Mouse (Mus musculus): ENCODE results near the gene Snai1. TPM values are rescaled to one million over a fixed set of nuclear protein-coding genes. Genes with fewer than 3 reads are reported as not detected.

Snai1 gene
- 14.3 and 16.1 TPM in 2 replicates for polyA plus RNA-seq (2015; fragmentation: Nextera tagmentation; extraction: Ambion mirVana)

DNA sequence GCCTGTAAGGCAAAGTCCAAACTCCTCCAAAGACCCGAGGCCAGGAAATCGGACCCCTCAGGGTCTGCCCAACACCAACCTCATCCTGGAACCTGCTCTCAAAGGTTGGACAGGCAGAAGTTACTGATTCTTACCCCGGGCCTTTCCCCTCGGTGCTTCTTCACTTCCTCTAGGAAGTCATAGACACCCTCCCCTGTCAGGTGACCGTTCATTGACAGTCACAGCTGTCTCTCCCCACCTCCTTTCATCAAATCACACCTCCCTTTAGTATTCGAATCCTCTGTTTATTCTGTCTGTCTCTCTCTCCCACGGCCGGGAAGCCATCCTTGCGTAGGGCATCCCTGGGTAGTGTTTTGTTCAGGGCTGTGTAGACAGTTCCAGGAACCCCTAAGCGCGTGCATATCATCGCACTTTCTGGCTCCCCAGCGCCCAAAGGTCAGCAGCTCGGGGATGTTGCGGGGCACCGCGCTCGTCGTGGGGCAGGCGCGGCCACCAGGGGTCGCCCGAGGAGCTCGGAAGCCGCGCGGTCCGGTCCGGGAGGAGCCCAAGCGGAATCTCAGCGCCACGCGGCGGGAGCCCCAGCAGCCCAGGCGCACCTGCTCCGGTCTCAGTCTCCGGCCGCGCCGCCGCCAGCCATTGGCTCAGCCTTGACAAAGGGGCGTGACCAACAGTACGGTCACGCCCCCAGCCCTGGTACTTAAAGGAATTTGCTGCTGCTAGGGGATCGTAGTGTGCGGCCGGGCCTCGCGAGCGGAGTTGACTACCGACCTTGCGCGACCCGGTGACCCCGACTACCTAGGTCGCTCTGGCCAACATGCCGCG, at the start of gene Snai1:
TSS of gene Snai1 (plus strand) at position 720 of the 822 bp plus-strand sequence.
- H3K4me1 ChIP-seq (replicated peaks): peaks cover 48% of the 10 kb centered on the region

DNA sequence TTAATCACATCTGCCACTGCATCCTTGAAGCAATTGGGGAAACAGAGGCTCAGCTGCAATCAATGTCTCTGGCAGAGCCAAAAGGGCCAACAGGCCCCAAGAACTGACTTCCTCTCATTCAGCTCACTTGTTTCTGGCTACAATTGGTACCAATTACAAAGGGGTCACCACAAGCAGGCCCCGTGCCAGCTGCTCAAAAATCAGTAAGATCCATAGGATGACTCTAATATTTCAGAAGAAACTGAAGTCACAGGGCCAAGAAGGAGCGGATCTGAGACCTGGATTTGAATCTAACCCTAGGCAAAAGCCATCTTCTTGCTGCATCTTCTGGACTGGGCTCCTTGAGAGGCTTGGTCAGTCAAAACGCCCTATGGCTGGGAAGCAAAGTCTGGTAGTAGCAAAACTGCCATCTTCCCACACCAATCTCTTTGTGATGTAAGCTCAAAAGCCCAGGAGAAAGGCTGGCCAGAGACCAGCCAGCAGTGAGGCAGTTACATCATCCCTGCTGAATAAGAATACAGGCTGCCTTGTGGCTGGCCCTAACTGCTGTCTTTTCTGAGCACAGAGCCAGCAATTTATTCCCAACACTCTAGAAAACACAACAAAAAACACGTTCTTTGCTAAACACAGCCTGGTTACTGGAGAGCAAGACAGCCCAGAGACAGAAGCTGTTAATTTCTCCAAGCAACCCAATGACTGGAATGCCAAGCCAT, 47.0 kb upstream of the Snai1 start:
- no peak for ATAC-seq
- no peaks in the 10 kb centered on the region for H3K36me3 ChIP-seq
- H3K27ac ChIP-seq: no peak overlapping the region
- H3K9ac ChIP-seq: peak overlapping the region; percentile 92; the same call in 1 of the 2 replicates
- 78% methylated on average over 4 of the region's 4 CpGs for WGBS
- H3K4me3 ChIP-seq (replicated peaks): peak overlapping the region; percentile 95
- peak overlapping the region; percentile 89 for H3K4me2 ChIP-seq (replicated peaks)
- peaks cover 35% of the 10 kb centered on the region for H3K4me1 ChIP-seq (replicated peaks)
- no peaks in the 10 kb centered on the region for H3K9me3 ChIP-seq
- H3K27me3 ChIP-seq (replicated peaks): no peaks in the 10 kb centered on the region

More for the DNA sequence above, at the start of gene Snai1:
- no peaks in the 10 kb centered on the region for H3K9me3 ChIP-seq
- peak within 1 kb of the TSS; percentile 64 for H3K9ac ChIP-seq
- peak; percentile 98 for ATAC-seq
- H3K36me3 ChIP-seq: no peaks in the 10 kb centered on the region
- H3K27me3 ChIP-seq (replicated peaks): peaks cover 4% of the 10 kb centered on the region
- peak within 1 kb of the TSS; percentile 97 for H3K4me2 ChIP-seq (replicated peaks)
- H3K27ac ChIP-seq: peak within 1 kb of the TSS; percentile 19
- under 1% methylated on average over 58 of the region's 58 CpGs for WGBS
- H3K4me3 ChIP-seq (replicated peaks): peak within 1 kb of the TSS; percentile 59

DNA sequence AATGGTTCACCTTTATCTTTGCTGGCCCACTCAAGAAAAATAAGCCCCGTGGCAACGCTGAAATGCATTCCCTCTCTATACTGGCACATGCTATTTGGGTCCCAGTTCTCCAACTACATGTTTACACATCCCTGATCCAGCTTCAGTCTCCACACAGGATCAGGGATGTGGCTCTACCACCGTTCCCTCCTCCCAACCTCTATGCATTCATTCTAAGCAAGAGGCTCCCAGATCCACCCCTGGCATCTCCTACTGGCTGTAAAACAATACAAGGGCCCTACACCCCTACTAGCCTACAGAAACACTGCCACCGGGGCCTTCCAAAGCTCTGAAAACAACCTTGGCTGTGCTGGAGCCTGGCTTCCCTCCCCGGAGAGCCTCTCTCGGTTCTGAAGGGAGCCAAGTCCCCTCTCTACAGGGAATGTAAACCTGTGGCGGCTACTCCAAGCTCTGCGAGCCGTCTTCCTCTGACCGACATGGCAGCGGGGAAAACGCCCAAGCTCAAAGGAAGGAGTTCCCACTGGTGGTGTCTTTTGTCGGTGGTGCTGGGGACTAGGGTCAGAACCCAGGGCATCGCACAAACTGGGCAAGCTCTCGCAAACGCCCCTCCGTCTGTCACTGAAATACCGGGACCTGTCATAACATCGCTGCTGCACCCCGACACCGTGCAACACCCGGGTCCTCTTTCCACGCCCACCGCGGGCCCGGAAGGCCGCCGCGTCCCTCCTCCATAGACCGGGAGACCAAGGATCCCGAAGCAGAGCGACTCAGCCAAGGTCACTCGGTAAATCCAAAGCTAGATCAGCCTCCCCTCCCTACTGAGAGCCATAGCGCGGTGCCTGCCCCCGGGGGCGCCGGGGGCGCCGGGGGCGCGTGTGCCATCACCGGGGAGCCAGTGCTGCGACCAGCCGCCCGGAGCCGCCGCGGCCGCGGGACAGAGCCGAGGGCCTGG, 46.0 kb upstream of the Snai1 start, which contains the start of gene Rnf114:
TSS of gene Rnf114 (plus strand) at position 889 of the 952 bp plus-strand sequence.
- peak; percentile 66 for ATAC-seq
- no peaks in the 10 kb centered on the region for H3K27me3 ChIP-seq (replicated peaks)
- 3% methylated on average over 52 of the region's 52 CpGs for whole genome bisulfite sequencing

DNA sequence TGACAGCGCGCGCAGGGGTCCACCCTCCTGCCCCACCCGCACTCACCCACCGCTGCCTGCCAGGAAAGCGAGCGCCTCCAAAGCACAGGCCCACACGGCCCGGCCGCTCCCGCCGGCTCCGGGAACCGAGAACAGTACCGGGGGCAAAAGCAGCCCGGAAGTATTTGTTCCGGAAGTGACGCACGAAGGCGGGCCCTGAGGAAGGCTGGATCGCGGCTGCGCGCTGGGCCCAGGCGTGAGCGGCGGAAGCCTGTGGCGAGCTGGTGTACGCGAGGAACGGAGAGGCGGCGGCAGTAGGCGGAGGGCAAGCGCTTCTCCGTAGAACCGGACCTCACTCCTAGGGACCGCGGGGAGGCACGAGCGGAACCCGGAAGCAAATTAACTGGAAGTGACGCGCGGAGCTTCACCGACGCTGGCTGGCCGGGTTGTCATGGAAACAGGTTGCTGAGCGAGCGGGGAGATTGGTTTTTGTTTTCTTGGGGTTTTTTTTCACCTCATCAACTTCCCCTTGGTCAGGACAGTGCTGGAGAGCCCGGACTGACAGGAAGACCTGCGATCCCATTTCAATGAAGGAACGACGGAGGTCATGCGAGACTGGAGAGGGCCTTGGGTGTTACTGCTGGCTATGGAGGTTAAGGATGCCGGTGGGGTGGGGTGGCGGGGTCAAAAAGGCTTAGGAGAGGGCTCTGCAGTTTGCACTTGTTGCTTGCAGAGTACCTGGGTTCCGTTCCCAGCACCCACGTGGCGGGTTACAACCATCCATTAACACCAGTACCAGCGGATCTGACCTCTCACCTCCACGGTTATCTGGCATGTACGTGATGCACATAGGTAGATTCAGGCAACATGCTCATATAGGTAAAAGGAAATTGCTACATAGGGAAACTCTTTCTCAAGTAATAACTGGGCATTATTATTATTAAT, 45.0 kb upstream of the Snai1 start, which contains the start of gene Spata2:
TSS of gene Spata2 (minus strand) at position 175 of the 924 bp plus-strand sequence.
- Histone ChIP-seq H3K4me2 (replicated peaks) (peak within 1 kb of the TSS; percentile 89), H3K36me3 (no peaks in the 10 kb centered on the region), H3K27me3 (replicated peaks) (no peaks in the 10 kb centered on the region), H3K9ac (peak within 1 kb of the TSS; percentile 92), H3K4me1 (replicated peaks) (peaks cover 25% of the 10 kb centered on the region), H3K27ac (peak within 1 kb of the TSS; percentile 97), H3K9me3 (no peaks in the 10 kb centered on the region), H3K4me3 (replicated peaks) (peak within 1 kb of the TSS; percentile 95)
- peak; percentile 95 for ATAC-seq
- 1% methylated on average over 63 of the region's 63 CpGs for whole genome bisulfite sequencing

More for the DNA sequence above, 46.0 kb upstream of the Snai1 start, which contains the start of gene Rnf114:
- no peaks in the 10 kb centered on the region for H3K36me3 ChIP-seq
- H3K9me3 ChIP-seq: no peaks in the 10 kb centered on the region
- peak within 1 kb of the TSS; percentile 92 for H3K9ac ChIP-seq
- H3K4me3 ChIP-seq (replicated peaks): peak within 1 kb of the TSS; percentile 95
- peaks cover 25% of the 10 kb centered on the region for H3K4me1 ChIP-seq (replicated peaks)
- peak within 1 kb of the TSS; percentile 97 for H3K27ac ChIP-seq
- peak within 1 kb of the TSS; percentile 89 for H3K4me2 ChIP-seq (replicated peaks)

DNA sequence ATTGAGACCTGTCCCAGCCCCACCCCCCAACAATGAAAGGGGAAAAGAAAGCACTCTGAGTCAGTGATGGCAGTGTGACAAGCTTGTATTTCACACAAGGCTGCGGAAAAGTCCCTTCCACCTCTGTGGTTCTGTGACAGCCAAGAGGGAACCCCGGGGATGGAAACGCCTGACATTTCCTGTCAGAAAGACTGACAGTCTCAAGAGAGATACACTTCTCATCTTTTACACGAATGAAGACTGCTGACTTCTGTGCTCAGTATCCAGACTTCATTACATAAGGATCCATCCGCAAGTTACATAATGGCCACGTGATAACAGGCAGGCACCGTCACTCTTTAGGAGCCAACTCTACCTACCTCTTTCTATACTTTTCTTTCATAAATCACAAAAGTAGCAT, 41.6 kb upstream of the Snai1 start:
- Histone ChIP-seq H3K4me1 (replicated peaks) (peaks cover 11% of the 10 kb centered on the region), H3K9ac (no peak overlapping the region), H3K9me3 (no peaks in the 10 kb centered on the region), H3K27me3 (replicated peaks) (no peaks in the 10 kb centered on the region), H3K4me2 (replicated peaks) (no peak overlapping the region), H3K36me3 (no peaks in the 10 kb centered on the region), H3K27ac (no peak overlapping the region), H3K4me3 (replicated peaks) (no peak overlapping the region)
- 84% methylated on average over 7 of the region's 7 CpGs for WGBS
- no peak for ATAC-seq

DNA sequence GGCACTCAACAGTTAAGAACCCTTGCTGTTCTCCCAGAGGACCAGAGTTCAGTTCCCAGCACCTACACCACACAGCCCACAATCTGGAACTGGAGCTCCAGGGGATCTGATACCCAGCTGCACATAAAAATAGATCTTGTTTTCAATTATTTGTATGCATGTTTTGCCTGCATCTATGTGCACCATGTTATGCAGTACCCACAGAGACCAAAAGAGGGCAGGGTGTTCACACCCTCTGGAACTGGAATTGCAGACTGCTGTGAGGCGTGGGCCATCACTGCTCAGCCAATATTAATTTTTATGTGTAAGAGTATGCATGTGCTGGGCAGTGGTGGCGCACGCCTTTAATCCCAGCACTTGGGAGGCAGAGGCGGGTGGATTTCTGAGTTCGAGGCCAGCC, 40.7 kb upstream of the Snai1 start:
- WGBS: 79% methylated on average over 5 of the region's 5 CpGs

DNA sequence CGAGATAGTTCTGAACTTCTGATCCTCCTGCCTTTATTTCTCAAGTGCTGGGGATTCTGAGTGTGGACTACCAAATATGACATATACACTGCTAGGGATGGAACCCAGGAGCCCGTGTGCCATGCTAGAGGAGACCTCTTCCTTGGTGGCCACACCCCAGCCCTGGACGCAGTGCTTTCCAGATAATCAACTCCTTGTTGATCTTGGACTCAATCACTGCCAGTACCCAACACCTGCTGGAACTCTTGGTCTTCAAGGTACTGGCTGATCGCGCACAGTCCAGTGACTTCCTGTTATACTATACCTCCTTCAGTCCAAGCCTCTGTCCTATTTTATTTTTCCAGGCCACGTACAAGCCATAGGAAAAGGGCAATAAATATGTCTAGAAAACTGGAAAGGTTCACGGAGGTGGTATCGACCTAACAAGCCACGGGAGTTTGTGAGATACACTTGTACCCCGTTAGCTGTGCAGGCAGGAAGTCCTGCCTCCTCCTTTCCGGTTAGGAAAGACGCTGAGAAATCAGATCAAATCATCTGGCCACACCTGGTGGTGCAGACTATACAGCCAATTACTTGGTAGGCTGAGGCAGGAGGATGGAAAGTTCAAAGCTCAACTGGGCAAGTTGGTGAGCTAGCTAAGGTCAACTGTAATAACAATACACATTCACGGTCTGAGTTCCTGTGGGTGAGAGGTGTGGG, 35.3 kb upstream of the Snai1 start:
- peak overlapping the region; percentile 84 for H3K27ac ChIP-seq
- H3K9me3 ChIP-seq: no peaks in the 10 kb centered on the region
- H3K4me1 ChIP-seq (replicated peaks): peaks cover 33% of the 10 kb centered on the region
- peak overlapping the region; percentile 98 for H3K4me3 ChIP-seq (replicated peaks)
- peak; percentile 70 for ATAC-seq
- peak overlapping the region; percentile 90 for H3K4me2 ChIP-seq (replicated peaks)
- 0 out of 2 replicates have a peak, but pooled peaks cover 8% of the 10 kb centered on the region for H3K36me3 ChIP-seq
- WGBS: 39% methylated on average over 13 of the region's 13 CpGs
- no peaks in the 10 kb centered on the region for H3K27me3 ChIP-seq (replicated peaks)
- H3K9ac ChIP-seq: peak overlapping the region; percentile 93

More for the DNA sequence above, 40.7 kb upstream of the Snai1 start:
- H3K4me2 ChIP-seq (replicated peaks): no peak overlapping the region
- no peak overlapping the region for H3K9ac ChIP-seq
- H3K4me1 ChIP-seq (replicated peaks): peaks cover 6% of the 10 kb centered on the region; the same call in 1 of the 2 replicates
- no peak for ATAC-seq
- no peak overlapping the region for H3K27ac ChIP-seq
- no peaks in the 10 kb centered on the region for H3K36me3 ChIP-seq
- no peak overlapping the region for H3K4me3 ChIP-seq (replicated peaks)
- no peaks in the 10 kb centered on the region for H3K27me3 ChIP-seq (replicated peaks)
- H3K9me3 ChIP-seq: no peaks in the 10 kb centered on the region

DNA sequence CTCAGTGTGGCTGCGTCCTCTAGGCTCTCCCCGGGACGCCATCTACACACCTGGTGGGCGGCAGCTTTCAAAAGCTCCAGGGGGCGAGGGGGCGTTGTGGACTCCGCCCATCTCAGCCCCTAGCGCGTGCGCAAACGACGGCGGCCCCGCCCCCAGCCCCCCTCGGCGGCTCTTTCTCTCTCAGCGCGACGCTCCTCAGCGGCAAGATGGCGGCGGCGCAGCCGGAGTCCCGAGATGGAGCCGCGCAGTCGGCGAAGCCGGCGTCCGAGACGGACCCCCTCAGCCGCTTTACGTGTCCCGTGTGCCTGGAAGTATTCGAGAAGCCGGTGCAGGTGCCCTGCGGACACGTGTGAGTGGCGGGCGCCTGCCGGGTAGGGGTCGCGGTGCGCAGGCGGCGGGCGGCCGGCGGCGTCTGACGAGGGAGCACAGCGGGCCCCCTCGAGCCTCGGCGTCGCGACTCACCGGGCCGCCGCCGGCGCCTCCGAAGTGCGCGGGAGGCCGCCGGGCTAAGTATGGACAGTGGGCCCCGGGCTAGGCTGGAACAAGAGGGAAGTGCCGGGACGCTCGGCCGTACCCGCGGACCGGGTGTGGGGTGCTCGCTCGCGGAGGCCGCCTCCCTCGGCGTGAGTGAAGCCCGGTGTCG, 34.6 kb upstream of the Snai1 start:
- Histone ChIP-seq H3K9ac (peak overlapping the region; percentile 93), H3K4me3 (replicated peaks) (peak overlapping the region; percentile 98), H3K4me2 (replicated peaks) (peak overlapping the region; percentile 90), H3K27me3 (replicated peaks) (no peaks in the 10 kb centered on the region), H3K36me3 (peaks cover 13% of the 10 kb centered on the region; the same call in 1 of the 2 replicates), H3K4me1 (replicated peaks) (peaks cover 35% of the 10 kb centered on the region), H3K27ac (peak overlapping the region; percentile 84), H3K9me3 (no peaks in the 10 kb centered on the region)
- under 1% methylated on average over 85 of the region's 85 CpGs for WGBS
- peak; percentile 90 for ATAC-seq

DNA sequence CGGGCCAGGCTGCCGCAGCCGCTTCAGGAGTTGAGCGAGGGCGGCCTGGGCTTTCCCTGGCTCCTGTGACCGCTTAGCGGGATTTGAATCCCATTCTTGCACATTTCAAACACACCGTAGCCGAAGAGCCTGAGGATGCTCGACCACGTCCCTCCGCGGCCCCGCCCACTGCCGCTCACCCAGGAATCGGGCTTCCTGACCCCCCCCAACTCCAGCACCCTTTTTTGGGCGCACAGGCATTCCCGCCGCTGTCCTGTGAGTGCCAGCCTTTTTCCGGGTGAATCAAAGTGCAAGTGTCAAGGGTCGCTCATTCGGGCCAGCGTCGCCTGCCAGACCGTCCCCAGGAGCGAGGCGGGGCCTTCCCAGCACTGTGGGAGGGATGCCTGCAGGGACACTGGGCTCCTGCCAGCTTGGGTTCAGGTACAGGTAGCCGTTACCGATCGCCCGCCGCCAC, 34.1 kb upstream of the Snai1 start:
- 1% methylated on average over 32 of the region's 32 CpGs for WGBS
- Histone ChIP-seq H3K27me3 (replicated peaks) (no peaks in the 10 kb centered on the region), H3K9ac (peak overlapping the region; percentile 93), H3K27ac (peak overlapping the region; percentile 84), H3K9me3 (no peaks in the 10 kb centered on the region), H3K4me3 (replicated peaks) (peak overlapping the region; percentile 98), H3K4me1 (replicated peaks) (peaks cover 35% of the 10 kb centered on the region), H3K4me2 (replicated peaks) (peak overlapping the region; percentile 90), H3K36me3 (peaks cover 17% of the 10 kb centered on the region; the same call in 1 of the 2 replicates)
- peak; percentile 52 for ATAC-seq

DNA sequence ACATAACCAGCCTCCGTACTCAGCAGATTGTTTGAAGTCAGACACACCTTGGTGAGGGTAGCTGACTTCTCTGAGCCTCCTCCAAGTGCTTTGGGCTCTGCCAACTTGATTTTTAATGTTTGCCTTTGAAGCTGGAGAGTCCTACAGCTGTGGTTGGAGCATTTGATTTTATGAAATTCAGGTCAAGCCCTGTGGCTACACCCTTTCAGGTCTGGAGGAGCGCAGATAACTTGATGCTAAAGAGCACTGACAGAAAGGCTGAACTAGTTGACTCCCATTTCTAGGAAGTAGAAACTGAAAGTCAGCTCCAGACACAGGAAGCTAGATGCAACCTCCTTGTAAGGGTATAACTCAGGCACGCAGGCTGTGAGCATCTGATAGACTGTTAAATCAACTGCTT, 32.9 kb upstream of the Snai1 start:
- no peak for ATAC-seq
- H3K36me3 ChIP-seq: peaks cover 17% of the 10 kb centered on the region; the same call in 1 of the 2 replicates
- no peak overlapping the region for H3K27ac ChIP-seq
- 65% methylated on average over 3 of the region's 3 CpGs for WGBS
- no peaks in the 10 kb centered on the region for H3K9me3 ChIP-seq
- peaks cover 35% of the 10 kb centered on the region for H3K4me1 ChIP-seq (replicated peaks)
- H3K27me3 ChIP-seq (replicated peaks): no peaks in the 10 kb centered on the region
- no peak overlapping the region for H3K4me3 ChIP-seq (replicated peaks)
- peak overlapping the region; percentile 90 for H3K4me2 ChIP-seq (replicated peaks)
- no peak overlapping the region for H3K9ac ChIP-seq

Measured in intestine, embryonic 15.5 days (tissue).